Mouse (Mus musculus): ENCODE results near the gene Ighmbp2. TPM values are rescaled to one million over a fixed set of nuclear protein-coding genes. Genes with fewer than 3 reads are reported as not detected.
A peak's percentile ranks its signal among the peaks of the same experiment; 100 is the strongest.

Ighmbp2 gene
- polyA plus RNA-seq, 1 experiment from 2014 or later, result 9.1 TPM

DNA sequence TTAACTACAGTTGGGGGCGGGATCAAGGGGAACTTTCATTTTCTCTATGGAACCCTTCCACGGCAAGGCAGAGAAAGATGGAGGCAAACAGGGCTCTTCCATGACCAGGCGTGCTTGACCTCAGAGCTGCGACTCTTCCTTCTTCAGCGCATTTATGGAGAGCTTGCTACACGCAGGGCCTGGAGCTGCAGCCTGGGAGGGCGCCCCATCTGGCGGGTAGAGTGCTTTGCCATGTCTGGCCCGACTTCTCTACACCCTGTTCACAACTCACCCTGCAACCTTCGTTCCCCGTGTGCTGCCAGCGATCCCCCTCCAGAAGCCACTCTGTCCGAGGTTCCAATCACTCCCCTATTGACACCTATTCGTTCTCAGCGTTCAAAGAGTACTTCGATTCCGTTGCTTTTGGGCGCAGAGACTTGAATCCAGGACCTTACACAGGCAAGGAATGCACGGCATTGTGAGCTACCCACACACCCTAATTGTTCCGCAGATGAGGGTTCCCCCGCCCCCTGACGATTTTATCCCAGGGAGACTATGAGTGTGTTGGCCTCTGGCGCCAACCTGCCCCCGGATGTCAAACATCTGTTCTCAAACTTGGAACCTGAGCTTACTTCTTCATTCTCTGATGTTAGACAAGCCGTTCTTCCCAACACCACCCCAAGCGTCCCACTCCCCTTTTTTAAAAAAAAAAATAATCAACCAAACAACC, 39.6 kb upstream of the Ighmbp2 start, which contains the start of gene Cpt1a:
TSS of gene Cpt1a (plus strand) at position 74 of the 709 bp plus-strand sequence.
- H3K9me3 ChIP-seq (ENCODE audit: control insufficient read depth, low read length), result no peaks in the 10 kb centered on the region
- peak within 1 kb of the TSS; percentile 51; the same call in 1 of the 2 replicates for H3K9ac ChIP-seq (ENCODE audit: low read length)
- H3K4me1 ChIP-seq (ENCODE audit: control insufficient read depth, insufficient read depth, low read length), result 0 out of 2 replicates have a peak, but pooled peaks cover 5% of the 10 kb centered on the region
- peaks cover 9% of the 10 kb centered on the region for H3K27me3 ChIP-seq (ENCODE audit: control insufficient read depth, insufficient read depth, low read length)
- H3K4me3 ChIP-seq (ENCODE audit: low read depth, low read length), result peak within 1 kb of the TSS; percentile 53
- 4% methylated on average over 26 of the region's 26 CpGs for whole genome bisulfite sequencing
- DNase-seq (ENCODE audit: low spot score), result peak; percentile 52
- ATAC-seq (ENCODE audit: insufficient number of reproducible peaks, low FRiP score, low TSS enrichment, low read depth), result no peak
- H3K27ac ChIP-seq (replicated peaks; ENCODE audit: low read depth, low read length), result no peak within 1 kb of the TSS
- H3K36me3 ChIP-seq (ENCODE audit: control insufficient read depth, insufficient read depth, low read length), result no peaks in the 10 kb centered on the region
- H3K4me2 ChIP-seq (ENCODE audit: low read depth, severe bottlenecking), result peak within 1 kb of the TSS; percentile 83

DNA sequence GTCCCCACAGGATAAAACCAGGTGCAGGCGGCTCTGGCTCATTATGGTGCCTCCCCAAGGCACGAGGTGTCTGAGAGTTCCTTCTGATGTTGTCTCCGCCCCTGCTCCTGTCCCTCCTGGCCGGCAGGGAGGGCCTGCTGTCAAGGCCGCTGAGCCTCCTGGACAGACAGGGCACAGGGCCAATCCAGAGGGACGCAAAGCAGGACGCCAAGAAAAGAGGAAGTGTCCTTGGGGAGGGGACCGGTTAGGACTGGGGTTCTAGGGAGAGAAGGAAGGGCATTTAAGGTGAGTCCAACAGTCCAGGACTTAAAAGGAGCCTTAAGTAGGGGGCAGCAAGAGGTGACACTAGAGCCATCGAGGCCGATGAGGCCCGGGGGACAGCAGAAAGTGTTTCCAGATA, 38.8 kb upstream of the Ighmbp2 start:
- peak; percentile 34 for DNase-seq (ENCODE audit: low spot score)
- no peak overlapping the region for H3K4me3 ChIP-seq (ENCODE audit: low read depth, low read length)
- peaks cover 9% of the 10 kb centered on the region for H3K27me3 ChIP-seq (ENCODE audit: control insufficient read depth, insufficient read depth, low read length)
- 3% methylated on average over 11 of the region's 11 CpGs for WGBS
- no peak overlapping the region for H3K9ac ChIP-seq (ENCODE audit: low read length)
- no peak overlapping the region for H3K4me2 ChIP-seq (ENCODE audit: low read depth, severe bottlenecking)
- ATAC-seq (ENCODE audit: insufficient number of reproducible peaks, low FRiP score, low TSS enrichment, low read depth), result no peak
- H3K36me3 ChIP-seq (ENCODE audit: control insufficient read depth, insufficient read depth, low read length), result no peaks in the 10 kb centered on the region
- H3K4me1 ChIP-seq (ENCODE audit: control insufficient read depth, insufficient read depth, low read length), result 0 out of 2 replicates have a peak, but pooled peaks cover 5% of the 10 kb centered on the region
- no peaks in the 10 kb centered on the region for H3K9me3 ChIP-seq (ENCODE audit: control insufficient read depth, low read length)
- no peak overlapping the region for H3K27ac ChIP-seq (replicated peaks; ENCODE audit: low read depth, low read length)

DNA sequence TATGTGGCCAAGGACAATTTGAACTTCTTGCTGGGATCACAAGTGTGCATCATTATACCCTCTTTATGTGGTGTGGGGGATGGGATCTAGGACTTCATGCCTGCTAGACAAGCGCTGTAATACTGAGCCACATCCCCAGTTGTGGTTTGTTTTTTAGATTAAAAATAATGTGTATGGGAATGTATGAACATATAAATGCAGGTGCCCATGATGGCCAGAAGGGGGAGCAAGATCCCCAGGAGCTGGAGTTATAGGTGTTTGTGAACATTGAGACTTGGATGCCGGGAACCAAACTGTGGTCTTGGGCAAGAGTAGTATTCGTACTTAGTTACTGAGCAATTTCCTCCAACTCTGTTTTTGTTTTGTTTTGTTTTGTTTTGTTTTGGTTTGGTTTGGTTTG, 38.0 kb upstream of the Ighmbp2 start:
- WGBS, result 85% methylated on average over 3 of the region's 3 CpGs
- no peak for DNase-seq (ENCODE audit: low spot score)
- H3K4me2 ChIP-seq (ENCODE audit: low read depth, severe bottlenecking), result no peak overlapping the region
- H3K9ac ChIP-seq (ENCODE audit: low read length), result no peak overlapping the region
- no peak overlapping the region for H3K4me3 ChIP-seq (ENCODE audit: low read depth, low read length)
- no peak for ATAC-seq (ENCODE audit: insufficient number of reproducible peaks, low FRiP score, low TSS enrichment, low read depth)
- no peaks in the 10 kb centered on the region for H3K36me3 ChIP-seq (ENCODE audit: control insufficient read depth, insufficient read depth, low read length)
- H3K9me3 ChIP-seq (ENCODE audit: control insufficient read depth, low read length), result no peaks in the 10 kb centered on the region
- H3K27me3 ChIP-seq (ENCODE audit: control insufficient read depth, insufficient read depth, low read length), result peaks cover 9% of the 10 kb centered on the region
- H3K27ac ChIP-seq (replicated peaks; ENCODE audit: low read depth, low read length), result no peak overlapping the region
- 0 out of 2 replicates have a peak, but pooled peaks cover under 1% of the 10 kb centered on the region for H3K4me1 ChIP-seq (ENCODE audit: control insufficient read depth, insufficient read depth, low read length)

DNA sequence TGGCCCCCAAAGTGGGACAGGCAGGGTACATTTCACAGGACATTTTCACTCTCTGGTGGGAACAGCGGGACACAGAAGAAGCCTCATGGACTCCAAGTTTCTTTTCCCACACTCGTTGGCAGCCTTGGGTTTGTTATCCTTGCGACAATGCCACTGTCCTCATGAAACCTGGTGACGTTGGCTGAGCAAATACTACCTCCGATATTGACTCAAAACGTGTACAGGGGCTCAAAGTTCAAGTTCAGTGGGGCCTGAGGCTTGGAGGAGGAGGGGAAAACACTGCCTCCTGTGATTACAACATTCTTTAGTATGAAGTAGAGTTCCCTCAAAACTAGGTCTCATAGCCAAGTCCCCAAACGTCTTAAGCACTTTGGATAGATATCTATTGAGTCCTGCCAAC, 37.3 kb upstream of the Ighmbp2 start:
- Histone ChIP-seq H3K9me3 (ENCODE audit: control insufficient read depth, low read length) (no peaks in the 10 kb centered on the region), H3K36me3 (ENCODE audit: control insufficient read depth, insufficient read depth, low read length) (no peaks in the 10 kb centered on the region), H3K4me3 (ENCODE audit: low read depth, low read length) (no peak overlapping the region), H3K9ac (ENCODE audit: low read length) (no peak overlapping the region), H3K27me3 (ENCODE audit: control insufficient read depth, insufficient read depth, low read length) (peaks cover 9% of the 10 kb centered on the region), H3K27ac (replicated peaks; ENCODE audit: low read depth, low read length) (no peak overlapping the region), H3K4me1 (ENCODE audit: control insufficient read depth, insufficient read depth, low read length) (no peaks in the 10 kb centered on the region), H3K4me2 (ENCODE audit: low read depth, severe bottlenecking) (no peak overlapping the region)
- DNase-seq (ENCODE audit: low spot score), result no peak
- ATAC-seq (ENCODE audit: insufficient number of reproducible peaks, low FRiP score, low TSS enrichment, low read depth), result no peak
- 79% methylated on average over 7 of the region's 7 CpGs for WGBS

DNA sequence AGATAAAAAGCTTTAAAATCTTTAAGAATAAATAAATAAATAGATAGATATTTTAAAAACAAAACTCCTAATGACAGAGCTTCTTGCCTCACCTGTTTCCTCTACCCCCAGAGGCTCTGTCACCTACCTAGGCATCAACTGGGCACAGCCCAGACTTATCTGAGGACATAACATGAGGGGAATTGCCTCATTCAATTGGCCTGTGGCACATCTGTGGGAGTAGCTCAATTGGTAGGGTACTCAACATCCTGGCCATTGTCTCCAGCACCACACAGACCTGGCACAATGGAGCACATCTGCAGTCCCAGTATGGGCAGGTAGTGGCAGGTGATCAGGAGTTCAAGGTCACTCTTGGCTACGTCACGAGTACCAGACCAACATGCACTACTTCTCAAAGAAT, 36.5 kb upstream of the Ighmbp2 start:
- no peaks in the 10 kb centered on the region for H3K4me1 ChIP-seq (ENCODE audit: control insufficient read depth, insufficient read depth, low read length)
- no peaks in the 10 kb centered on the region for H3K9me3 ChIP-seq (ENCODE audit: control insufficient read depth, low read length)
- no peak overlapping the region for H3K27ac ChIP-seq (replicated peaks; ENCODE audit: low read depth, low read length)
- WGBS, result 96% methylated on average over 2 of the region's 2 CpGs
- no peaks in the 10 kb centered on the region for H3K36me3 ChIP-seq (ENCODE audit: control insufficient read depth, insufficient read depth, low read length)
- H3K4me3 ChIP-seq (ENCODE audit: low read depth, low read length), result no peak overlapping the region
- ATAC-seq (ENCODE audit: insufficient number of reproducible peaks, low FRiP score, low TSS enrichment, low read depth) (no peak), DNase-seq (ENCODE audit: low spot score) (no peak)
- no peak overlapping the region for H3K9ac ChIP-seq (ENCODE audit: low read length)
- no peak overlapping the region for H3K4me2 ChIP-seq (ENCODE audit: low read depth, severe bottlenecking)
- peaks cover 9% of the 10 kb centered on the region for H3K27me3 ChIP-seq (ENCODE audit: control insufficient read depth, insufficient read depth, low read length)

DNA sequence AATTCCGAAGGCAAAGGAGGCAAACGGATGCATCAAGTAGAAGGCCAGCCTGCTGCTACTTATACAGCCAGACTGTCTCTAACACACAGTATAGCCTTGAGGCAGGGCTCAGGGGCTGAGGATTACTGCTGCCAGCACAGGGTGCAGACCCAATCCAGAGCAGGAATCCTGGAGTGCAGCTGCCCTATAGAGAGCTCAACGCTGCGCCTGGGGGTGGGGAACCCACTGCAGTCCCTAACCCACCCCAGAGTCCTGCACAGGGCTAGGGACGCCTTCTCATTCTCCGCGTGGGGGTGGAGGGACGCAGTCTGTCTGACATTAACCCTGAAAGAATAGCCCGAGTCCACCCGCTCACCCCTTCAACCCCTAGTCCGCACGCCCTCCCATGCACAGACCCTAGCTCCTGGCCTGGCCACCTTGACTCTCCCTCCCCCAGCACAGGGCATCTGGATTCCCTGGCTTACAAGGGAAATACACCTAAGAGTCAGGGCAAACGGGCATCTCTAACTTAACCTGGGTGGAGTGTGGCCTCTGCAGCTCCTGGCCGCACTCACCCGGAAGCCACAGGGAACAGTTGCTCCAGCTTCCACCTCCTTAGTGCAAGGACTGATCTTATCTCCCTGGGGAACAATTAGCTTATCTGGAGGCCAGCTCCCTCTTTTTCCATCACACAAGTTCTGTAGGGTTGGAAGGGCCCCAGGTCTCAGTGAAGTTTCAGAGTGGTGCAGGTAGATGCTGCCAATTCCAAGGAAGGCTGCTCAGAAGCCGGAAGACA, 24.5 kb upstream of the Ighmbp2 start:
- 57% methylated on average over 16 of the region's 16 CpGs for WGBS
- Histone ChIP-seq H3K9me3 (ENCODE audit: control insufficient read depth, low read length) (no peaks in the 10 kb centered on the region), H3K27ac (replicated peaks; ENCODE audit: low read depth, low read length) (no peak overlapping the region), H3K4me3 (ENCODE audit: low read depth, low read length) (no peak overlapping the region), H3K36me3 (ENCODE audit: control insufficient read depth, insufficient read depth, low read length) (no peaks in the 10 kb centered on the region), H3K9ac (ENCODE audit: low read length) (no peak overlapping the region), H3K4me2 (ENCODE audit: low read depth, severe bottlenecking) (no peak overlapping the region), H3K4me1 (ENCODE audit: control insufficient read depth, insufficient read depth, low read length) (no peaks in the 10 kb centered on the region), H3K27me3 (ENCODE audit: control insufficient read depth, insufficient read depth, low read length) (no peaks in the 10 kb centered on the region)
- ATAC-seq (ENCODE audit: insufficient number of reproducible peaks, low FRiP score, low TSS enrichment, low read depth), result no peak
- no peak for DNase-seq (ENCODE audit: low spot score)

DNA sequence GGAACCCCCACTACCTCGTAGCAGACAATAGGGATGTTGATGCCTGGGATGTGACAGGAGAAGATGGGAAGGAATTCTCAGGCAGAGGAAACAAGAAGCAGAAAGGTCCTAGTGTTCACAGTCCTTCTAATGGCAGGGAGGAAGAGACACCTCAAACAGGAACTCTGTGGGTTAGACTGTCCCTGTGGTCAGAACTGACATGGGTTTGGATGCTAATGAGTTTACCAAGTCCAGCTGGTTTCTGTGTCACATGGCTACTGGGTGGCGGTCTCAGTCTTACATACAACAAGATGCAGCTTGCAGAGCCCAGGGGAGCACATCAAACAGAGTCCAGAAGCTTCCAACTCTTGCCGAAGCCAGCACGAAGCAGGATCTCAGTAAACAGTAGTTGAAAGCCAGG, 21.2 kb upstream of the Ighmbp2 start:
- no peaks in the 10 kb centered on the region for H3K36me3 ChIP-seq (ENCODE audit: control insufficient read depth, insufficient read depth, low read length)
- no peaks in the 10 kb centered on the region for H3K4me1 ChIP-seq (ENCODE audit: control insufficient read depth, insufficient read depth, low read length)
- no peaks in the 10 kb centered on the region for H3K27me3 ChIP-seq (ENCODE audit: control insufficient read depth, insufficient read depth, low read length)
- H3K4me2 ChIP-seq (ENCODE audit: low read depth, severe bottlenecking), result no peak overlapping the region
- no peak overlapping the region for H3K9ac ChIP-seq (ENCODE audit: low read length)
- ATAC-seq (ENCODE audit: insufficient number of reproducible peaks, low FRiP score, low TSS enrichment, low read depth) (no peak), DNase-seq (ENCODE audit: low spot score) (no peak)
- H3K9me3 ChIP-seq (ENCODE audit: control insufficient read depth, low read length), result no peaks in the 10 kb centered on the region
- no peak overlapping the region for H3K27ac ChIP-seq (replicated peaks; ENCODE audit: low read depth, low read length)
- H3K4me3 ChIP-seq (ENCODE audit: low read depth, low read length), result no peak overlapping the region
- WGBS, result 63% methylated on average over 4 of the region's 4 CpGs

DNA sequence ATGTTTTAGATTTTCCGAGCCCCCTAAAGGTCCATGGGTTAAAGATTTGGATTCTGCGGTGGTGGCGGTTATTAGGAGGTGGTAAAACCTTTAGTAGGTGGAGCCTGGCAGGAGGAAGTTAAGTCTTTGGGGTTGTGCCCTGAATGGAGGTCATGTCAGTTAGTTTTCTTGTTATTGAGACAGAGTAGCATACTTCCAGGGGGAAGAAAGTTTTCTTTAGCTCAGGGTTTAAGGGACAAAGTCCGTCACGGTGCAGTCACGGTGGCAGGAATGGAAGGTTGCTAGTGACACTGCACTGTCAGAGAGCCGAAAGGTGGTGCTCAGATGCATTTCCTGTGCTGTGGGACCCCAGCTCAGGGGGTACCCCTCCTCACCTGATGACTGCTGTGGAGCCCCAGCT, 15.0 kb upstream of the Ighmbp2 start:
- 80% methylated on average over 7 of the region's 7 CpGs for WGBS
- Histone ChIP-seq H3K4me1 (ENCODE audit: control insufficient read depth, insufficient read depth, low read length) (no peaks in the 10 kb centered on the region), H3K27me3 (ENCODE audit: control insufficient read depth, insufficient read depth, low read length) (no peaks in the 10 kb centered on the region), H3K9me3 (ENCODE audit: control insufficient read depth, low read length) (no peaks in the 10 kb centered on the region), H3K27ac (replicated peaks; ENCODE audit: low read depth, low read length) (no peak overlapping the region), H3K9ac (ENCODE audit: low read length) (no peak overlapping the region), H3K4me3 (ENCODE audit: low read depth, low read length) (no peak overlapping the region), H3K36me3 (ENCODE audit: control insufficient read depth, insufficient read depth, low read length) (peaks cover 1% of the 10 kb centered on the region; the same call in 1 of the 2 replicates), H3K4me2 (ENCODE audit: low read depth, severe bottlenecking) (no peak overlapping the region)
- DNase-seq (ENCODE audit: low spot score) (no peak), ATAC-seq (ENCODE audit: insufficient number of reproducible peaks, low FRiP score, low TSS enrichment, low read depth) (no peak)

Data from limb, embryonic 11.5 days (tissue).